Mouse (Mus musculus) MEL (cell line): Measurements from ENCODE around the gene Gpd1.

Experiments
- CHD2 ChIP-seq: IDR thresholded peaks from 2 replicates; pipeline ENCODE4 v1.6.1; 2011; ENCODE audit warnings: low read length, improper control_type of control experiment
- ZNF384 ChIP-seq: IDR thresholded peaks from 2 replicates; pipeline ENCODE4 v1.6.1; 2012; ENCODE audit warnings: low read depth, mild to moderate bottlenecking, inconsistent platforms, low read length, improper control_type of control experiment

DNA sequence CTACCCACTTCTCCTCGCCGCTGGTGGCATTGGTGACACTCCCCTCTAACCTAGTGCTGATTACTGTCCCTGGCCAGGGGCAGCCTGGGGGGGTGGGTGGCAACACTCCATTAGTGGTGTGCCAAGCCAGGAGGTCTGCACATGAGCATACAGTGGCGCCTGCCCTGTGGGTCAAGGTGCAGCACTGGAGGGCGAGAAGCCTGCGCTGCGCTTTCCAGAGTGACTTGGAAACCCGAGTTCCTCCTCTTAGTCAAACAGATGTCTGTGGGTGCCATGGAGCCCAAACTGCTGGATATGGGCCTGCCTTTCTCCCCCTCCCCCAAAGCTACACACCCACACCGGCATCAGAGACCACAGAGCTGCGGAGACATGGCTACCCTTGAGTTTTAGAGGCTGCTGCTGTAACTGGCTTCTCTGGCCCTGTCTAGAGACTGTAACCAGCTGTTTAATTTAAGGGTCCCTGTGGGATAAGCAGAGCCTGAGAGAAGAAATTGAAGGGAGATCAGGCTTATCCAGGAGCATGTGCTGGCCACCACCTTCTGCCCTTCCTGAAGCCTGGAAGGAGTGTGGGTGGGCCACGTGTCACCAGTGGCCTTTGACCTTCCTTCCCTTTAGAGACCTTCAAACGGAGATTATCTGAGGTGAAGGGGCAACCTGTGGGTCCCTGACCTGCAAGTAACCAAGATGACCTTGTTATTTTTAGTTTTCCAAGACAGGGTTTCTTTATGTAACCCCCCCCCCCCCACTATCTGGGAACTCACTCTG lies 1.2 kb upstream of the Gpd1 start:
- no peak for TF ChIP-seq ZNF384
- TF ChIP-seq CHD2, result no peak
